Mouse (Mus musculus): ENCODE data around the gene Vwa8. TPM values are rescaled to one million over a fixed set of nuclear protein-coding genes. Genes with fewer than 3 reads are reported as not detected.

Gene Vwa8
- polyA plus RNA-seq, 1 experiment = 11.2 TPM

DNA sequence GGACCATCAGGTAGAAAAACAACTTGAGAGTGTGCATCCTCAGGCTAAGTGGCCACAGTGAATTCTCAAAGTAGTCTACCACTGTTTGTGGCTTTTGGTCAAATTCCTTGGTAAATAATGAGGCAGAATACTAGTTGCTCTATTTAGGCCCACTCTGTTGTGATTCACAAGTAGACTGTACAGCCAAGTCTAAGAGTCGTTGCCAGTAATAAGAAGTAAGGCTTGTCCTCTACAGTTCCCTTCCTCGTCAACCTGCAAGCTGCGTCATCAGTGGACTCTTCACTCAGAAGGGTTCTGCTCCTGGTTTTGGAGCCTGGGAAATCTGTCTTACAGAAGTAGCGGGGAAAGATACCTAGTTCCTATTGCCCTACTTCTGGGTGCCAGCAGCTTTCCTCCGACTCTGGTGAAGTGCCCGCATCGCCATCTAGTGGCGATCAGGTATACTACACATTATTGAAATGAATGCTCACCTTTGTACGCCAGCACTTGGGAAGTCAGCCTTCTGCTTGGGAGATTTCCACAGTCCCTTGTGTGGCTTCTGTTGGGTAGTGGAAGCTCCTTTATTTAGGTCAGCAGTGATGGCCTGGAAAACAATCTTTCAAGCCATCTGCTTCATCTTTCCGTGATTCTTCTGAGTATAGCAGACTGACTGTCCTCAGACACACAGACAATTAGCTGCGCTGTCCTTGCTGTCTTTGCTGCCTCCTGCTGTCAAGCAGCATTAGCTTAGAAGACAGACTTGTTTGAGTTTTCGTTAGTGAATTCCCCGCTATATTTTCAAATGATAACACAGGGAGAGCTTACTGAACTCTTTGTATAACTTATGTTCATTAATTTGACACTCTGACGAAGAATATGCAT is 258.0 kb downstream of the Vwa8 start:
- Histone ChIP-seq H3K36me3 (ENCODE audit: control insufficient read depth, insufficient read depth, low read length) (no peaks in the 10 kb centered on the region; the same call in 1 of the 2 replicates), H3K27me3 (ENCODE audit: control insufficient read depth, insufficient read depth, low read length) (no peaks in the 10 kb centered on the region), H3K4me1 (ENCODE audit: control insufficient read depth, insufficient read depth, insufficient read length, low read length) (no peaks in the 10 kb centered on the region), H3K4me3 (ENCODE audit: low read depth, low read length) (no peak overlapping the region), H3K27ac (ENCODE audit: insufficient read depth, low read depth, low read length) (no peak overlapping the region)
- WGBS = 40% methylated on average over 14 of the region's 14 CpGs
- peak; percentile 91; the same call in 1 of the 2 replicates for TF ChIP-seq CTCF (IDR thresholded peaks at IDR 0.05; ENCODE audit: extremely low read depth, insufficient read length, insufficient replicate concordance, low read depth, low read length)
- no peak for TF ChIP-seq POLR2A (IDR thresholded peaks at IDR 0.05; ENCODE audit: low read depth, low read length)

DNA sequence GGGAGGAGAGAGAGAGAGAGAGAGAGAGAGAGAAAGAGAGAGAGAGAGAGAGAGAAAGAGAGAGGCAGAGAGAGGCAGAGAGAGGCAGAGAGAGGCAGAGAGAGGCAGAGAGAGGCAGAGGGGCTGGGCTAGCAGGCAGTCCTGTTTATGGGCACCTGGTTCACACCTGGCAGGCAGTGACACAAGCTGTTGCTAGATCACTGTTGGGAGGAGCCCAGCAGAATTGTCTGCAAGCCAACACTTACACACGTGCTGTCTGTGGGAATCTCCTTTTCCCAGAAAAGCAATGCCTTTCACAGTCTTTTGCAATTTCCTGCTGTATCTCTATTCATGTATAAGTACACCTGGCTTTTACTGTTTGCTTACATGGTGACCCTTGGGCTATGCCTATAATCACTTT is 260.5 kb downstream of the Vwa8 start:
- H3K4me3 ChIP-seq (ENCODE audit: low read depth, low read length) = no peak overlapping the region
- no peaks in the 10 kb centered on the region for H3K36me3 ChIP-seq (ENCODE audit: control insufficient read depth, insufficient read depth, low read length)
- no peak for TF ChIP-seq POLR2A (IDR thresholded peaks at IDR 0.05; ENCODE audit: low read depth, low read length)
- TF ChIP-seq CTCF (IDR thresholded peaks at IDR 0.05; ENCODE audit: extremely low read depth, insufficient read length, insufficient replicate concordance, low read depth, low read length) = no peak
- 20% methylated on average over 1 of the region's 1 CpGs for WGBS
- no peaks in the 10 kb centered on the region for H3K27me3 ChIP-seq (ENCODE audit: control insufficient read depth, insufficient read depth, low read length)
- H3K4me1 ChIP-seq (ENCODE audit: control insufficient read depth, insufficient read depth, insufficient read length, low read length) = no peaks in the 10 kb centered on the region
- no peak overlapping the region for H3K27ac ChIP-seq (ENCODE audit: insufficient read depth, low read depth, low read length)

DNA sequence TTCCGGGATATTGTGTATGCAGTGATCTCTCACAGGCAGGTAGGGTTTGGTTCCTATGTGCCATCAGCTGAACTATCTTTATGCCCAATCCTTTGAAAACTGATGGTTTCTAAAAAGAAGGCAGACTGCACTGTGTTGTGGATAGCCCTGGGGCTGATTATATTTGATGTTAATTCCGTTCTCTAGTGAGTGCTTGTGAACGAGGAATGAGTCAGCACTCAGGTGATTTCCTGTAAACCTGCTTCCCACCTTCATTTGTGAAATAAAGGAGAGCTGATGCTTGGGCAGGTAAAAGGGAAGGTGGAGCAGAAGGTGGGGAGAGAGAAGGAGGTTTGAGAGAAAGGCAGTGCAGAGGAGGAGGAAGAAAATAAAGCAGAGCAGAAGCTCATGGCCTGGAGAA is 261.2 kb downstream of the Vwa8 start:
- TF ChIP-seq CTCF (IDR thresholded peaks at IDR 0.05; ENCODE audit: extremely low read depth, insufficient read length, insufficient replicate concordance, low read depth, low read length) (no peak), POLR2A (IDR thresholded peaks at IDR 0.05; ENCODE audit: low read depth, low read length) (no peak)
- H3K27me3 ChIP-seq (ENCODE audit: control insufficient read depth, insufficient read depth, low read length) = no peaks in the 10 kb centered on the region
- H3K36me3 ChIP-seq (ENCODE audit: control insufficient read depth, insufficient read depth, low read length) = no peaks in the 10 kb centered on the region
- 29% methylated on average over 3 of the region's 3 CpGs for WGBS
- H3K4me1 ChIP-seq (ENCODE audit: control insufficient read depth, insufficient read depth, insufficient read length, low read length) = no peaks in the 10 kb centered on the region
- no peak overlapping the region for H3K27ac ChIP-seq (ENCODE audit: insufficient read depth, low read depth, low read length)
- no peak overlapping the region for H3K4me3 ChIP-seq (ENCODE audit: low read depth, low read length)

DNA sequence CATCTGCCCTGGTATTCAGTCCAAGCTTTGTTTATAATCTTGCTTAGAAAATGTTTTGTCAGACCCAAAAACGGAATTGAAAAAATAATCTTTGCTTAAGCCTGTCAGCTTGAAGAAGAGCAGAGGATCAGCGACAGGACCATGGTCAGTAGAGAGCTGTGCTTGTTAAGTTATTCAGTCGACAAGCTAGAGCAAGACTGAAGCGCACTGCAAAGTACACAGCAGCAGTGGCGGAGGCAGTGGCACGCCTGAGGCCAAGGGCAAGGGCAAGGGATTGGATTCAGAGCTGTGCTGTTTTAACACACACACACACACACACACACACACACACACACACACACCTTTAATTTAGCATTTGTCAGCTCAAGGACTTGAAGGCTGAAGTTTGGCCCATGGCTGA is 263.2 kb downstream of the Vwa8 start:
- no peak for TF ChIP-seq CTCF (IDR thresholded peaks at IDR 0.05; ENCODE audit: extremely low read depth, insufficient read length, insufficient replicate concordance, low read depth, low read length)
- TF ChIP-seq POLR2A (IDR thresholded peaks at IDR 0.05; ENCODE audit: low read depth, low read length) = no peak
- Histone ChIP-seq H3K4me3 (ENCODE audit: low read depth, low read length) (no peak overlapping the region), H3K4me1 (ENCODE audit: control insufficient read depth, insufficient read depth, insufficient read length, low read length) (no peaks in the 10 kb centered on the region), H3K27me3 (ENCODE audit: control insufficient read depth, insufficient read depth, low read length) (no peaks in the 10 kb centered on the region), H3K27ac (ENCODE audit: insufficient read depth, low read depth, low read length) (no peak overlapping the region), H3K36me3 (ENCODE audit: control insufficient read depth, insufficient read depth, low read length) (no peaks in the 10 kb centered on the region)
- WGBS = 81% methylated on average over 6 of the region's 6 CpGs

DNA sequence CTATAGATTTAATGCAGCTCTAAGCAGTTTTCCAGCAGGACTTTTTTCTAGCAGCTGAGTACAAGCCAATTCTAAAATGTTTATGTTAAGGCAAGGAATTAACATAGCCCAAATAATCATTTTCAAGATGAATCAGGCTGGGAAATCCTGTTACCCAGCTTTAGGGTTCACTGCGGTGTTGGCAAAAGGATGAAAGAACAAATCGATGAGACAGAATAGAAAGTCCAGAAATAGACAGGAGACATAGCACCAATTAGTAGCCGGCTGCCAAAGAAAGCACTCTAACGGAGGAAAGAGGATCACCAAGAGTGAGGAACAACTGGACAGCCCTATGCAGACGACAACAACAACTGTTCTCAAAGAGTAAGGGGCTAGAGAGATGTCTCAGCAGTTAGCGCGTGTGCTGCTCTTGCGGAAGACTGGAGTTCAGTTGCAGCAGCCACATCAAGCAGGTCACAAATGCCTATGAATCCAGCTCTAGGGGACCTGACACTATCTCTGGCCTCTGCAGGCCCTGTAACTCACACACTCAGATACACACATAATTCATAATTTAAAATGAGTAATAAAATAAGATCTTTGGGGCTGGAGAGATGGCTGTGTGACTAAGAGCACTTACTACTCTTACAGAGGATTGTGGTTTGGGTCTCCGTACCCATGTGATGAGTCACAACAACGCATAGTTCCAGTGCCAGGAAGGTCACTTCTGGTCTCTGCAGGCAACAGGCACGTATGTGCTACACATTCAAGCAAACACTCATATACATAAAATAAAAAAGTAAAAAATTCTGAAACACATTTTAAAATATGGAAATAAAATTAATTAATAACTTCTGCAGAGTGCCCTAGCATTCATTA is 265.9 kb downstream of the Vwa8 start:
- no peaks in the 10 kb centered on the region for H3K4me1 ChIP-seq (ENCODE audit: control insufficient read depth, insufficient read depth, insufficient read length, low read length)
- WGBS = 87% methylated on average over 11 of the region's 11 CpGs
- H3K27me3 ChIP-seq (ENCODE audit: control insufficient read depth, insufficient read depth, low read length) = no peaks in the 10 kb centered on the region
- no peak overlapping the region for H3K27ac ChIP-seq (ENCODE audit: insufficient read depth, low read depth, low read length)
- H3K4me3 ChIP-seq (ENCODE audit: low read depth, low read length) = no peak overlapping the region
- H3K36me3 ChIP-seq (ENCODE audit: control insufficient read depth, insufficient read depth, low read length) = no peaks in the 10 kb centered on the region
- no peak for TF ChIP-seq CTCF (IDR thresholded peaks at IDR 0.05; ENCODE audit: extremely low read depth, insufficient read length, insufficient replicate concordance, low read depth, low read length)
- no peak for TF ChIP-seq POLR2A (IDR thresholded peaks at IDR 0.05; ENCODE audit: low read depth, low read length)

DNA sequence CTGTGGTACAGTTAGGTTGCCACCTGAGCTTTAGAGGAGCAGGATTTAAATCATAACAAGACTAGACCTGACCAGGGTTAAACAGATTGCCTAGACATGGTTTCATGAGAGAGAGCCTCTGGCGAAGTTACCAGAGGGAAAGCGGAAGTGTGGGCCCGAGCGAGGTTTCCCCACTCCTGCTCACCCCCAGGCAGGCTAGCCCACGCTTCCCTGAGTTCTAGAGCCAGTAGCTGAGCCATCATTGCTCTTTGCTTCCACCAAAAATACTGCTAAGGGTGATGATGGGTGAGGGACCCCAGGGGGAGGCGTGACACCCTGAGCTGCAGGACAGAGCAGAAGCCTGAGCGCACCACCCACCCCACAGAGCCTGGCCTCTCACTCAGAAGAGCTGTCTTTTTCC is 269.6 kb downstream of the Vwa8 start:
- no peak for TF ChIP-seq CTCF (IDR thresholded peaks at IDR 0.05; ENCODE audit: extremely low read depth, insufficient read length, insufficient replicate concordance, low read depth, low read length)
- no peak for TF ChIP-seq POLR2A (IDR thresholded peaks at IDR 0.05; ENCODE audit: low read depth, low read length)
- no peaks in the 10 kb centered on the region for H3K4me1 ChIP-seq (ENCODE audit: control insufficient read depth, insufficient read depth, insufficient read length, low read length)
- H3K27me3 ChIP-seq (ENCODE audit: control insufficient read depth, insufficient read depth, low read length) = no peaks in the 10 kb centered on the region
- WGBS = 93% methylated on average over 7 of the region's 7 CpGs
- H3K36me3 ChIP-seq (ENCODE audit: control insufficient read depth, insufficient read depth, low read length) = no peaks in the 10 kb centered on the region
- no peak overlapping the region for H3K27ac ChIP-seq (ENCODE audit: insufficient read depth, low read depth, low read length)
- H3K4me3 ChIP-seq (ENCODE audit: low read depth, low read length) = no peak overlapping the region

DNA sequence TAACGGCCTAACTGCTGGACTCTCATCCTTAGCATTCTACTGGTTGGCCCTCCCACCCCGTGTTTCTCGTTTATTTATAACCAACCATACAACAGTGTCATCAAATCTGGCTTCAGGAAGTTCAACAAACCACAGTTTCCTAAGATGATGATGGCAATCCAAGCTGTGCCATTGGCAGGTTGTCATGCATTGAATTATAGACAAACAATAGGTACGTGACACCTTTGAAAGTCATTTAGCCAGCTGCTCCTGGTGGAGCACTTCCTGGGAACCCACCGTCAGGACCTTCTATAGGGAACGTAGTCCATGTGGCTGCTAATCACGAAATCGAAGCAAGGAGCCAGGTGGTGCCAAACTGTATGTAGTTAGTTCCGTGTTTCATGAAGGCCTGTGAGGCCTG is 270.5 kb downstream of the Vwa8 start:
- WGBS = 68% methylated on average over 9 of the region's 9 CpGs
- TF ChIP-seq POLR2A (IDR thresholded peaks at IDR 0.05; ENCODE audit: low read depth, low read length) (no peak), CTCF (IDR thresholded peaks at IDR 0.05; ENCODE audit: extremely low read depth, insufficient read length, insufficient replicate concordance, low read depth, low read length) (no peak)
- no peak overlapping the region for H3K4me3 ChIP-seq (ENCODE audit: low read depth, low read length)
- H3K4me1 ChIP-seq (ENCODE audit: control insufficient read depth, insufficient read depth, insufficient read length, low read length) = no peaks in the 10 kb centered on the region
- no peak overlapping the region for H3K27ac ChIP-seq (ENCODE audit: insufficient read depth, low read depth, low read length)
- no peaks in the 10 kb centered on the region for H3K36me3 ChIP-seq (ENCODE audit: control insufficient read depth, insufficient read depth, low read length)
- H3K27me3 ChIP-seq (ENCODE audit: control insufficient read depth, insufficient read depth, low read length) = no peaks in the 10 kb centered on the region

Data from small intestine, adult 2 months (tissue).